Mouse (Mus musculus) left cerebral cortex, postnatal 10 days (tissue): ENCODE data around the gene Mrm3. TPM values are rescaled to one million over a fixed set of nuclear protein-coding genes. Genes with fewer than 3 reads are reported as not detected.
A peak's percentile ranks its signal among the peaks of the same experiment; 100 is the strongest.
"Not testable (repeated sequence)": the region's sequence is repeated elsewhere in the genome, so short reads cannot be mapped to it uniquely, and the experiment has no call there.

Source experiments
- DNase-seq, 2 experiments: peaks; one replicate each; pipeline ENCODE4 v3.0.0; 2021 to 2022; ENCODE audit warnings: low spot score in 2 of 2, mixed read lengths in 1 of 2; ENCODE audit errors: extremely low spot score in 1 of 2
- intact Hi-C: fragments of 180-260 bp; cut with DNase I; formaldehyde crosslinking; loops from one replicate; pipeline ENCODE4 v1.15.1; 2025
- total RNA-seq, 2 experiments: library from RNA; stranded (reverse); gene quantifications; 2 replicates each; pipeline ENCODE4 v1.2.3; 2021

The Mrm3 gene
- total RNA-seq, result 10 to 100 TPM; 17.4 to 17.6 TPM

- peak; percentile 91 to 95 for DNase-seq
- intact Hi-C loops, result no loop called here
These were observed at the start of gene Mrm3, which contains the start of gene Glod4 for GRCm38 (mm10) chr11:76242901-76243810. Gene Mrm3, plus strand, starts transcription at chr11:76243715. Gene Glod4, minus strand, starts transcription at chr11:76243725.

GRCm38 (mm10) chr11:76196275-76196976, 47.1 kb upstream of the Mrm3 start:
- intact Hi-C loops, result no loop called here
- DNase-seq, result no peak

GRCm38 (mm10) chr11:76196977-76197469, 46.5 kb upstream of the Mrm3 start:
- intact Hi-C loops, result no loop called here
- no peak for DNase-seq

- DNase-seq, result peak; percentile 68 to 93
- intact Hi-C loops, result no loop called here
These were observed 41.5 kb upstream of the Mrm3 start for GRCm38 (mm10) chr11:76201761-76202674.

- intact Hi-C loops, result no loop called here
- no peak for DNase-seq
These were observed 36.7 kb upstream of the Mrm3 start for GRCm38 (mm10) chr11:76206793-76207192.

GRCm38 (mm10) chr11:76210228-76210985, 33.1 kb upstream of the Mrm3 start:
- intact Hi-C loops, result no loop called here

GRCm38 (mm10) chr11:76211595-76211994, 31.9 kb upstream of the Mrm3 start:
- intact Hi-C loops, DNase-seq: not testable (repeated sequence)

More at GRCm38 (mm10) chr11:76210228-76210985, 33.1 kb upstream of the Mrm3 start:
- no peak for DNase-seq

GRCm38 (mm10) chr11:76213841-76214240, 29.7 kb upstream of the Mrm3 start:
- intact Hi-C loops, result no loop called here

GRCm38 (mm10) chr11:76215011-76215410, 28.5 kb upstream of the Mrm3 start:
- intact Hi-C loops, result no loop called here
- no peak for DNase-seq

More at GRCm38 (mm10) chr11:76213841-76214240, 29.7 kb upstream of the Mrm3 start:
- no peak for DNase-seq

GRCm38 (mm10) chr11:76216049-76216540, 27.4 kb upstream of the Mrm3 start:
- intact Hi-C loops, result no loop called here

GRCm38 (mm10) chr11:76216681-76217389, 26.7 kb upstream of the Mrm3 start:
- peak in 1 of 2 experiments; percentile 61 for DNase-seq
- intact Hi-C loops, result no loop called here

More at GRCm38 (mm10) chr11:76216049-76216540, 27.4 kb upstream of the Mrm3 start:
- no peak for DNase-seq

- intact Hi-C loops, result no loop called here
These were observed 26.1 kb upstream of the Mrm3 start, which contains the start of the genes Dbil5 and Gemin4 for GRCm38 (mm10) chr11:76217390-76217800. Gene Dbil5, plus strand, starts transcription at chr11:76217608. Gene Gemin4, minus strand, starts transcription at chr11:76217664.

GRCm38 (mm10) chr11:76224631-76225030, 18.9 kb upstream of the Mrm3 start:
- DNase-seq, result no peak
- intact Hi-C loops, result no loop called here

More at GRCm38 (mm10) chr11:76217390-76217800, 26.1 kb upstream of the Mrm3 start, which contains the start of the genes Dbil5 and Gemin4:
- DNase-seq, result peak; percentile 93 to 98

GRCm38 (mm10) chr11:76225051-76225450, 18.5 kb upstream of the Mrm3 start:
- DNase-seq, result no peak
- intact Hi-C loops, result no loop called here

- DNase-seq, result no peak
- intact Hi-C loops, result no loop called here
These were observed 7.4 kb upstream of the Mrm3 start for GRCm38 (mm10) chr11:76236136-76236535.

GRCm38 (mm10) chr11:76239750-76240149, 3.8 kb upstream of the Mrm3 start:
- no peak for DNase-seq
- intact Hi-C loops, result no loop called here
